In genomic region chr6:53398297-53399140, GRCm38 (mm10) we compare ENCODE assay signal across 12 mouse cellular contexts.
A peak's percentile ranks its signal among the peaks of the same experiment; 100 is the strongest.
DNase-seq lines count a peak whose midpoint lies in the region; ATAC-seq and TF ChIP-seq lines count a peak whose summit lies in the region.
"Had no signal": no experiment of that assay in that cellular context is flagged by ENCODE, and none has a peak within 500 bp of the region (broad histone marks: within the 10 kb centered on the region; RNA-seq: fewer than 3 reads in every experiment).

No protein-coding gene starts in this region.

- no peak overlapping the region for H3K4me3 ChIP-seq in heart, embryonic 14.5 days (ENCODE audit: control insufficient read depth in 1 of 2, insufficient read depth in 1 of 2, low read depth in 1 of 2, low read length in 2 of 2)
- no peak overlapping the region for H3K4me3 ChIP-seq in heart, adult 2 months
- no peak overlapping the region for H3K4me3 ChIP-seq in embryonic facial prominence, embryonic 12.5 days
- no peak overlapping the region for H3K4me3 ChIP-seq in midbrain, embryonic 14.5 days (replicated peaks; ENCODE audit: low read depth, low read length)

- H3K36me3 ChIP-seq in heart, embryonic 14.5 days (ENCODE audit: control insufficient read depth, insufficient read depth, low read length), result 0 out of 2 replicates have a peak, but pooled peaks cover 5% of the 10 kb centered on the region
- no peaks in the 10 kb centered on the region; the same call in 1 of the 2 replicates for H3K36me3 ChIP-seq in heart, adult 2 months (ENCODE audit: control insufficient read depth, insufficient read depth, low read length)
- 0 out of 2 replicates have a peak, but pooled peaks cover 3% of the 10 kb centered on the region for H3K36me3 ChIP-seq in embryonic facial prominence, embryonic 12.5 days
- no peaks in the 10 kb centered on the region for H3K36me3 ChIP-seq in midbrain, embryonic 14.5 days (ENCODE audit: control insufficient read depth, insufficient read depth, low read length)

- ATAC-seq in heart, embryonic 14.5 days (ENCODE audit: insufficient number of reproducible peaks, insufficient read depth, low FRiP score, low read depth), result no peak
- no peak; the same call in 1 of the 2 replicates for ATAC-seq in embryonic facial prominence, embryonic 12.5 days (ENCODE audit: insufficient number of reproducible peaks, insufficient read depth, low FRiP score, low TSS enrichment)
- ATAC-seq in midbrain, embryonic 14.5 days (ENCODE audit: low FRiP score, low TSS enrichment), result no peak

- WGBS in heart, embryonic 14.5 days, result 43% methylated on average over 18 of the region's 18 CpGs
- WGBS in heart, adult 2 months, result 56% methylated on average over 18 of the region's 18 CpGs
- 16% methylated on average over 18 of the region's 18 CpGs for WGBS in embryonic facial prominence, embryonic 12.5 days
- WGBS in midbrain, embryonic 14.5 days, result 32% methylated on average over 18 of the region's 18 CpGs

- no peaks in the 10 kb centered on the region for H3K27me3 ChIP-seq in heart, embryonic 14.5 days (ENCODE audit: control insufficient read depth, insufficient read depth, low read length)
- no peaks in the 10 kb centered on the region for H3K27me3 ChIP-seq in heart, adult 2 months (ENCODE audit: control insufficient read depth, insufficient read depth, low read length)
- no peaks in the 10 kb centered on the region for H3K27me3 ChIP-seq in embryonic facial prominence, embryonic 12.5 days
- H3K27me3 ChIP-seq in midbrain, embryonic 14.5 days (ENCODE audit: control insufficient read depth, insufficient read depth, low read length), result no peaks in the 10 kb centered on the region

- peaks cover 8 to 19% of the 10 kb centered on the region in 2 experiments for H3K4me1 ChIP-seq in heart, embryonic 14.5 days (ENCODE audit: control insufficient read depth in 2 of 2, insufficient read depth in 2 of 2, low read length in 2 of 2)
- H3K4me1 ChIP-seq in heart, adult 2 months (ENCODE audit: control insufficient read depth, insufficient read depth, low read length), result peaks cover 9% of the 10 kb centered on the region
- H3K4me1 ChIP-seq in embryonic facial prominence, embryonic 12.5 days, result peaks cover 45% of the 10 kb centered on the region
- H3K4me1 ChIP-seq in midbrain, embryonic 14.5 days (ENCODE audit: control insufficient read depth, insufficient read depth, low read length), result peaks cover 29% of the 10 kb centered on the region

- TF ChIP-seq CTCF in heart, adult 2 months (IDR thresholded peaks at IDR 0.05), result no peak

- intact Hi-C loops in heart, adult 2 months (cut with DNase I), result no loop called here

- H3K4me2 ChIP-seq in heart, embryonic 14.5 days (ENCODE audit: low read length), result peak overlapping the region; percentile 9; the same call in 1 of the 2 replicates
- H3K4me2 ChIP-seq in embryonic facial prominence, embryonic 12.5 days (replicated peaks), result peak overlapping the region; percentile 27; the same call in 1 of the 2 replicates
- 0 out of 2 replicates have a peak overlapping the region, but pooled peaks have one; percentile 2 for H3K4me2 ChIP-seq in midbrain, embryonic 14.5 days (ENCODE audit: low read length)

- H3K27ac ChIP-seq in heart, embryonic 14.5 days (replicated peaks in 1 of 2; ENCODE audit: control insufficient read depth in 1 of 2, insufficient read depth in 1 of 2, low read depth in 2 of 2, low read length in 2 of 2), result no peak overlapping the region
- no peak overlapping the region for H3K27ac ChIP-seq in heart, adult 2 months
- peak overlapping the region; percentile 63 for H3K27ac ChIP-seq in embryonic facial prominence, embryonic 12.5 days
- no peak overlapping the region for H3K27ac ChIP-seq in midbrain, embryonic 14.5 days (replicated peaks; ENCODE audit: low read depth, low read length)

- no peak for DNase-seq in heart, adult 2 months
- DNase-seq in R1 (ENCODE audit: low read depth, low spot score), result peak; percentile 4
- DNase-seq in midbrain, embryonic 14.5 days, result peak; percentile 35
- DNase-seq in spleen, postnatal 4 days (ENCODE audit: low spot score in 2 of 2), result no peak
- DNase-seq in frontal cortex, postnatal 14 days (ENCODE audit: low spot score in 2 of 2), result no peak
- DNase-seq in urinary bladder, postnatal 4 days (ENCODE audit: low spot score in 2 of 2), result no peak
- DNase-seq: cerebellum, adult 11 months; kidney, postnatal 14 days; liver; thymus, postnatal 4 days had no signal

- no peak for TF ChIP-seq EP300 in heart, adult 2 months (IDR thresholded peaks at IDR 0.05; ENCODE audit: insufficient read depth, low read depth, low read length)

- no peaks in the 10 kb centered on the region for H3K9me3 ChIP-seq in heart, embryonic 14.5 days (ENCODE audit: control insufficient read depth, low read length)
- no peaks in the 10 kb centered on the region for H3K9me3 ChIP-seq in embryonic facial prominence, embryonic 12.5 days
- H3K9me3 ChIP-seq in midbrain, embryonic 14.5 days (ENCODE audit: control insufficient read depth, low read length), result no peaks in the 10 kb centered on the region

- H3K79me2 ChIP-seq in heart, adult 2 months (replicated peaks; ENCODE audit: control insufficient read depth, insufficient read depth, low read length), result no peaks in the 10 kb centered on the region

- H3K9ac ChIP-seq in heart, embryonic 14.5 days (ENCODE audit: low read length), result no peak overlapping the region
- no peak overlapping the region for H3K9ac ChIP-seq in heart, adult 2 months (ENCODE audit: low read depth, low read length)
- H3K9ac ChIP-seq in embryonic facial prominence, embryonic 12.5 days, result no peak overlapping the region
- no peak overlapping the region for H3K9ac ChIP-seq in midbrain, embryonic 14.5 days (replicated peaks; ENCODE audit: low read length)

- no peak for TF ChIP-seq POLR2A in heart, adult 2 months (IDR thresholded peaks at IDR 0.05; ENCODE audit: insufficient read depth, low read depth, low read length)

Comparison
In these comparisons a context has a peak if more than half of its experiments do, and no peak if none do; other contexts are left out.
1. DNase-seq: peak in R1 (single experiment) and midbrain, embryonic 14.5 days (single experiment); none in heart, adult 2 months (0 of 2), spleen, postnatal 4 days (0 of 2), frontal cortex, postnatal 14 days (0 of 2) and urinary bladder, postnatal 4 days (0 of 2).
2. Peak in every context shown above with its lines, with median percentiles within 50 percentile points of each other: H3K4me2 ChIP-seq.